Mouse (Mus musculus): ENCODE measurements around the gene Prkab1. TPM values are rescaled to one million over a fixed set of nuclear protein-coding genes. Genes with fewer than 3 reads are reported as not detected.

The Prkab1 gene
- polyA plus RNA-seq, 1 experiment from 2014 or later, result 68.4 TPM

- Histone ChIP-seq H3K36me3 (no peaks in the 10 kb centered on the region), H3K9ac (no peak overlapping the region), H3K27me3 (replicated peaks) (peaks cover 5% of the 10 kb centered on the region; the same call in 1 of the 2 replicates), H3K4me2 (replicated peaks) (peak overlapping the region; percentile 14; the same call in 1 of the 2 replicates), H3K4me3 (replicated peaks) (no peak overlapping the region), H3K27ac (no peak overlapping the region), H3K9me3 (no peaks in the 10 kb centered on the region), H3K4me1 (replicated peaks) (no peaks in the 10 kb centered on the region)
- WGBS, result 6% methylated on average over 19 of the region's 19 CpGs
- no peak for ATAC-seq
Observed at GRCm38 (mm10) chr5:116030566-116031189, 6.4 kb upstream of the Prkab1 start.

GRCm38 (mm10) chr5:116029071-116029470 lies 4.8 kb upstream of the Prkab1 start:
- ATAC-seq, result no peak
- 71% methylated on average over 7 of the region's 7 CpGs for WGBS
- Histone ChIP-seq H3K4me3 (replicated peaks) (no peak overlapping the region), H3K4me1 (replicated peaks) (no peaks in the 10 kb centered on the region), H3K27ac (no peak overlapping the region), H3K9ac (no peak overlapping the region), H3K27me3 (replicated peaks) (peaks cover 5% of the 10 kb centered on the region; the same call in 1 of the 2 replicates), H3K9me3 (no peaks in the 10 kb centered on the region), H3K4me2 (replicated peaks) (no peak overlapping the region), H3K36me3 (no peaks in the 10 kb centered on the region)

DNA sequence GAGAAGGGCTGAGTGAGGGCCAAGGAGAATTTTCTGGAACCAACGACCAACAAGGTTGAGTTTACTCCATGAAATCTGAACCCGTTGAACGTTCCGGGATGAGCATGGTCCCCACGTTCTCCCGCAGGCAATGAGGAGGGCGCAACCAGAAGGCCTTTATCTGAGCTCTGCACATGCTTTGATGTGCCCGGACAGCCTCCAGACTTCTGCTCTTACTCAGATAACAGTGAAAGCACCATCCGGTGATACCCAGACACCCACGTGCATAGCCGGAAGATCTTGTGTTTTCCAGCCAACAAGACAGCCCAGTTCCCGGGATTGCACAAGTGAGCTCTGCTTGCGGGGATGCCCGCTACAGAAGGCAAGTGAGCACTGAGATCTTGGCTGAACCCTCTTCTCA lies 2.3 kb upstream of the Prkab1 start:
- no peak; the same call in 1 of the 2 replicates for ATAC-seq
- H3K9ac ChIP-seq, result no peak overlapping the region

GRCm38 (mm10) chr5:116026107-116026506 lies 1.8 kb upstream of the Prkab1 start:
- H3K27me3 ChIP-seq (replicated peaks), result peaks cover 5% of the 10 kb centered on the region; the same call in 1 of the 2 replicates
- no peak overlapping the region for H3K4me3 ChIP-seq (replicated peaks)
- no peaks in the 10 kb centered on the region for H3K9me3 ChIP-seq
- H3K36me3 ChIP-seq, result peaks cover 3% of the 10 kb centered on the region; the same call in 1 of the 2 replicates
- no peak for ATAC-seq
- WGBS, result 86% methylated on average over 5 of the region's 5 CpGs
- peaks cover 15% of the 10 kb centered on the region for H3K4me1 ChIP-seq (replicated peaks)
- H3K27ac ChIP-seq, result no peak overlapping the region
- no peak overlapping the region for H3K9ac ChIP-seq
- no peak overlapping the region for H3K4me2 ChIP-seq (replicated peaks)

More for the DNA sequence above, 2.3 kb upstream of the Prkab1 start:
- H3K27me3 ChIP-seq (replicated peaks), result peaks cover 5% of the 10 kb centered on the region; the same call in 1 of the 2 replicates
- H3K9me3 ChIP-seq, result no peaks in the 10 kb centered on the region
- WGBS, result 85% methylated on average over 14 of the region's 14 CpGs
- H3K4me3 ChIP-seq (replicated peaks), result no peak overlapping the region
- H3K4me2 ChIP-seq (replicated peaks), result no peak overlapping the region
- no peaks in the 10 kb centered on the region for H3K36me3 ChIP-seq
- peaks cover 15% of the 10 kb centered on the region for H3K4me1 ChIP-seq (replicated peaks)
- no peak overlapping the region for H3K27ac ChIP-seq

DNA sequence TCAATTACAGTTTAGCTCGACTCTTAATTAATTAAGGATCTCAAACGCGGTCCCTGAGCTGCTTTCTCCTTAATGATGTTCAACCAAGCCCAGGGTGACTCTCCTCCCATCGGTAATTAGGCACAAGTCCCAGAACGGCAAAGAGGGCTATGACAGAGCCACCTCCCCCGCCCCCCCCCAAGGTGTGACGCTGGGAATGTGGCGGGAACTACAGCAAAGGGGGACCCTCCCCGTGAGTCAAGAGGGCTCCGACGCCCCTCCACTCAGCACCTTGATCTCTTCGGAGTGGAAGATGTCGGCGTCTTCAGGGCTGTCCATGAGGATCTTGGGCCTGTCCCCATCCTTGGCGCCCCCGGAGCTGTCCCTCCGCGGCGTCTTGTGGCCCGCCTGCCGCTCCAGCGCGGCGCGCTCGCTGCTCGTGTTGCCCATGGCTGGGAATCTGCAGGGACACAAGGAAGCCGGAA lies 455 bp downstream of the Prkab1 start:
- WGBS, result under 1% methylated on average over 27 of the region's 28 CpGs
- peaks cover 19% of the 10 kb centered on the region for H3K36me3 ChIP-seq
- H3K27me3 ChIP-seq (replicated peaks), result no peaks in the 10 kb centered on the region
- H3K4me2 ChIP-seq (replicated peaks), result peak overlapping the region; percentile 85
- ATAC-seq, result peak; percentile 66
- peak overlapping the region; percentile 66 for H3K9ac ChIP-seq
- peaks cover 24% of the 10 kb centered on the region for H3K4me1 ChIP-seq (replicated peaks)
- peak overlapping the region; percentile 69 for H3K27ac ChIP-seq
- no peaks in the 10 kb centered on the region for H3K9me3 ChIP-seq
- H3K4me3 ChIP-seq (replicated peaks), result peak overlapping the region; percentile 58

DNA sequence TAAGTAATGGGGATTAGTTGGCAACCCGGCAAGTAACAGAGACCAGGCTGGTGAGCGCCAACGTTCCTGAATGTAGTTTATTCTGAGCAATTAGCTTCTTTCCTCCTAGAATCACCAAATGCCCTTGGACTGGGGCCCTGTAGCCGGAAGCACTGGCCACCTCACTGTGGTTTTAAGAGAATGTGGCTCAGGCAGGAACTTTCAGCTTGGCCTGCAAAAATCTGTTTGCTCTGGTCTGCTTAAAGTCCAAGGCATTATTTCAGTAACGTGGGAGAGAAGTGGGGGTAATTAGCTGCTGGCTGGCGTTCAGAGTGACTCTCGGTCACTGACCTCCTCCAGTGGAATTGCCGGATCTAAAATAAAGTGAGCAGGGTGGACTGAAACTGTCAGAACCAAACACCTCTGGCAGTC lies 1.1 kb downstream of the Prkab1 start:
- ATAC-seq, result no peak
- Histone ChIP-seq H3K36me3 (peaks cover 22% of the 10 kb centered on the region), H3K9me3 (no peaks in the 10 kb centered on the region), H3K9ac (peak overlapping the region; percentile 66), H3K4me3 (replicated peaks) (peak overlapping the region; percentile 58), H3K27me3 (replicated peaks) (no peaks in the 10 kb centered on the region), H3K27ac (peak overlapping the region; percentile 69), H3K4me2 (replicated peaks) (peak overlapping the region; percentile 85), H3K4me1 (replicated peaks) (peaks cover 24% of the 10 kb centered on the region)
- WGBS, result 19% methylated on average over 8 of the region's 8 CpGs

- peaks cover 27% of the 10 kb centered on the region for H3K36me3 ChIP-seq
- peak overlapping the region; percentile 66 for H3K9ac ChIP-seq
- H3K4me3 ChIP-seq (replicated peaks), result peak overlapping the region; percentile 58
- H3K9me3 ChIP-seq, result no peaks in the 10 kb centered on the region
- no peaks in the 10 kb centered on the region for H3K27me3 ChIP-seq (replicated peaks)
- H3K4me1 ChIP-seq (replicated peaks), result peaks cover 24% of the 10 kb centered on the region
- no peak for ATAC-seq
- WGBS, result 65% methylated on average over 7 of the region's 7 CpGs
- H3K27ac ChIP-seq, result peak overlapping the region; percentile 69
- peak overlapping the region; percentile 85 for H3K4me2 ChIP-seq (replicated peaks)
Observed at GRCm38 (mm10) chr5:116022658-116023200, 1.6 kb downstream of the Prkab1 start.

DNA sequence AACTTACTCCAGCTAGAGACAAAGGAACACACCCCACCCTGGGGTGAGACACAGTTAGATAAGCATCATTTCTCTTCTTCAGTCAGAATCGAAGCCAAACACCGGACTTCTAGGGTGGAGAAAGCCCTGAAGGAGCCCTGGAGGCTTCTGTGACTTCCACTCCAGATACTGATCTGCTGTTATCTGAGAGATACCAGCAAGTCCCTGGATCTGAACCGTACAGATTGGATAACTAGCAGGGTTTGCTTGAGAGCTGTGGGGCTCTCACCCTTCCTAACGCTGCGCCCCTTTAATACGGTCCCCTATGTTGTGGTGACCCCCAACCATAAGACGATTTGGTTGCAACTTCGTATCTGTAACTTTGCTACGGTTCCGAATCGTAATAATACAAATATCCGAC lies 2.2 kb downstream of the Prkab1 start:
- Histone ChIP-seq H3K4me2 (replicated peaks) (peak overlapping the region; percentile 85), H3K4me1 (replicated peaks) (peaks cover 24% of the 10 kb centered on the region), H3K27ac (no peak overlapping the region; the same call in 1 of the 2 replicates), H3K36me3 (peaks cover 32% of the 10 kb centered on the region), H3K27me3 (replicated peaks) (no peaks in the 10 kb centered on the region), H3K9ac (no peak overlapping the region; the same call in 1 of the 2 replicates), H3K9me3 (no peaks in the 10 kb centered on the region), H3K4me3 (replicated peaks) (peak overlapping the region; percentile 58; the same call in 1 of the 2 replicates)
- WGBS, result 86% methylated on average over 12 of the region's 12 CpGs
- ATAC-seq, result no peak

DNA sequence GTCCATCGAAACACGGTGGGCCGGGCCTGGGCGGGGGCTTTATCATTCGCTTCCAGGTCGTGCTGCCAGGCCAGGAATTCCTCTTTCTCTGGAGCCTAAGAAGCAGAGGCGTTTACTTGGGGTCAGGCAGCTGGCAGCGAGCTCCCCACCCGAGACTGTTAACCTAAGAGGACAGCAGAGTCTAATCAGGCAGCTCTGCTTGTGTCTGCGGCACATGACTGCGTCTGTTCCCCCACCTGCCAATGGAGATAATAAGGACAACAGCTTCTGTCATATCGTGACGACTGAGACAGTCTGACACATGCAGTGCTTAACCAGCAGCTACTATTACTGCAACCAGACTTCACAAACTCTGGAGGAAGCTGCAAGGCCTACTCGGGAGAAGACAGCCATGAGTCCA lies 2.8 kb downstream of the Prkab1 start:
- Histone ChIP-seq H3K4me2 (replicated peaks) (no peak overlapping the region), H3K4me3 (replicated peaks) (no peak overlapping the region), H3K27ac (no peak overlapping the region), H3K4me1 (replicated peaks) (peaks cover 24% of the 10 kb centered on the region), H3K9ac (no peak overlapping the region), H3K36me3 (peaks cover 38% of the 10 kb centered on the region), H3K27me3 (replicated peaks) (no peaks in the 10 kb centered on the region), H3K9me3 (no peaks in the 10 kb centered on the region)
- ATAC-seq, result no peak
- 83% methylated on average over 14 of the region's 14 CpGs for WGBS

- no peaks in the 10 kb centered on the region for H3K9me3 ChIP-seq
- no peak overlapping the region for H3K9ac ChIP-seq
- H3K4me3 ChIP-seq (replicated peaks), result no peak overlapping the region
- 55% methylated on average over 11 of the region's 11 CpGs for WGBS
- ATAC-seq, result no peak
- 0 out of 2 replicates have a peak overlapping the region, but pooled peaks have one; percentile 17 for H3K27ac ChIP-seq
- H3K36me3 ChIP-seq, result peaks cover 49% of the 10 kb centered on the region
- no peak overlapping the region for H3K4me2 ChIP-seq (replicated peaks)
- no peaks in the 10 kb centered on the region for H3K27me3 ChIP-seq (replicated peaks)
- peaks cover 24% of the 10 kb centered on the region for H3K4me1 ChIP-seq (replicated peaks)
Observed at GRCm38 (mm10) chr5:116019371-116019770, 4.9 kb downstream of the Prkab1 start.

GRCm38 (mm10) chr5:116018784-116019183 lies 5.5 kb downstream of the Prkab1 start:
- H3K9me3 ChIP-seq, result no peaks in the 10 kb centered on the region
- H3K4me2 ChIP-seq (replicated peaks), result no peak overlapping the region
- H3K27ac ChIP-seq, result 0 out of 2 replicates have a peak overlapping the region, but pooled peaks have one; percentile 17
- peaks cover 54% of the 10 kb centered on the region for H3K36me3 ChIP-seq
- H3K4me1 ChIP-seq (replicated peaks), result peaks cover 24% of the 10 kb centered on the region
- no peak overlapping the region for H3K4me3 ChIP-seq (replicated peaks)
- no peak overlapping the region for H3K9ac ChIP-seq
- H3K27me3 ChIP-seq (replicated peaks), result no peaks in the 10 kb centered on the region
- 68% methylated on average over 6 of the region's 6 CpGs for WGBS
- ATAC-seq, result 0 out of 2 replicates have a peak, but pooled peaks have one; percentile 31

- 93% methylated on average over 9 of the region's 9 CpGs for WGBS
- H3K4me1 ChIP-seq (replicated peaks), result peaks cover 20% of the 10 kb centered on the region
- H3K4me3 ChIP-seq (replicated peaks), result no peak overlapping the region
- no peaks in the 10 kb centered on the region for H3K27me3 ChIP-seq (replicated peaks)
- H3K4me2 ChIP-seq (replicated peaks), result no peak overlapping the region
- ATAC-seq, result no peak
- peaks cover 54% of the 10 kb centered on the region for H3K36me3 ChIP-seq
- no peak overlapping the region for H3K9ac ChIP-seq
- no peaks in the 10 kb centered on the region for H3K9me3 ChIP-seq
- no peak overlapping the region for H3K27ac ChIP-seq
Observed at GRCm38 (mm10) chr5:116018196-116018595, 6.1 kb downstream of the Prkab1 start.

Data from intestine, embryonic 15.5 days (tissue).